In the genomic region with DNA sequence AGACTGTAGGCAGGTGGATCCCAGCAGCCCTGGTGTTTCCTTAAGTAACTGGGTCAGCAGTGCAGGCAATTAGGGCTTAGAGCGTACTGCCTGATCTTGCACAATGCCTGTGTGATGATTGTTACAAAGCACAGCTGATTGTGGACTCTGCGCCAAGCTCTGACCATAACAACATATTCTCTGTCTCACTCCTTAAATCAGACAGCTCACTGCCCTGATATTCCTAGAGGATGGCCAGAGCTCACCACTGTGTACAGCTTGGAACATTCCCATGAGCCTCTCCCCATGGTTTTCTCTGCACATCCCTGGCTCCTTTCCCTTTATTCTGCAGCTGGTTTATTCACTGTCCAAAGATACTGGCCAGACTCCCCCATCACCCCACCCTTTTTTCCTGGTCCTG, we compare ENCODE assay signal across 11 mouse cellular contexts.
A peak's percentile ranks its signal among the peaks of the same experiment; 100 is the strongest.
DNase-seq lines count a peak whose midpoint lies in the region; ATAC-seq and TF ChIP-seq lines count a peak whose summit lies in the region.
"Had no signal": no experiment of that assay in that cellular context is flagged by ENCODE, and none has a peak within 500 bp of the region (broad histone marks: within the 10 kb centered on the region; RNA-seq: fewer than 3 reads in every experiment).

No protein-coding gene starts in this region.

- H3K4me2 ChIP-seq in embryonic facial prominence, embryonic 14.5 days (ENCODE audit: low read depth, low read length) = no peak overlapping the region
- H3K4me2 ChIP-seq in midbrain, embryonic 15.5 days = no peak overlapping the region
- H3K4me2 ChIP-seq: forebrain, embryonic 12.5 days had no signal

- H3K9ac ChIP-seq in embryonic facial prominence, embryonic 14.5 days (ENCODE audit: low read depth, low read length) = no peak overlapping the region
- no peak overlapping the region for H3K9ac ChIP-seq in heart, adult 2 months (ENCODE audit: low read depth, low read length)
- H3K9ac ChIP-seq in midbrain, embryonic 15.5 days = no peak overlapping the region
- H3K9ac ChIP-seq: forebrain, embryonic 12.5 days had no signal

- 0 out of 2 replicates have a peak, but pooled peaks cover 4% of the 10 kb centered on the region for H3K36me3 ChIP-seq in embryonic facial prominence, embryonic 14.5 days (ENCODE audit: control insufficient read depth, insufficient read depth, low read length)
- no peaks in the 10 kb centered on the region for H3K36me3 ChIP-seq in embryonic facial prominence, embryonic 10.5 days (replicated peaks)
- H3K36me3 ChIP-seq in heart, adult 2 months (ENCODE audit: control insufficient read depth, insufficient read depth, low read length) = no peaks in the 10 kb centered on the region; the same call in 1 of the 2 replicates
- H3K36me3 ChIP-seq in midbrain, embryonic 15.5 days (replicated peaks) = no peaks in the 10 kb centered on the region
- H3K36me3 ChIP-seq: forebrain, embryonic 12.5 days had no signal

- H3K4me1 ChIP-seq in embryonic facial prominence, embryonic 14.5 days (ENCODE audit: control insufficient read depth, insufficient read depth, low read length) = no peaks in the 10 kb centered on the region
- H3K4me1 ChIP-seq in embryonic facial prominence, embryonic 10.5 days = no peaks in the 10 kb centered on the region
- H3K4me1 ChIP-seq in heart, adult 2 months (ENCODE audit: control insufficient read depth, insufficient read depth, low read length) = peaks cover 20% of the 10 kb centered on the region
- H3K4me1 ChIP-seq in midbrain, embryonic 15.5 days = no peaks in the 10 kb centered on the region
- H3K4me1 ChIP-seq: forebrain, embryonic 12.5 days; megakaryocyte, embryonic 14.5 days had no signal

- peak; percentile 42 for DNase-seq in embryonic facial prominence, embryonic 14.5 days (ENCODE audit: low spot score)
- no peak for DNase-seq in embryonic facial prominence, embryonic 10.5 days (ENCODE audit: low spot score)
- peak; percentile 61 to 77 for DNase-seq in heart, adult 2 months
- peak; percentile 73 for DNase-seq in kidney, postnatal 14 days
- peak; percentile 27 for DNase-seq in ovary, postnatal 14 days (ENCODE audit: low spot score)
- DNase-seq in right cerebral cortex, postnatal 10 days (ENCODE audit: low spot score in 2 of 2) = no peak
- DNase-seq: cerebellum, adult 8-10 months had no signal

- peak; percentile 65; the same call in 1 of the 2 replicates for TF ChIP-seq EP300 in heart, adult 2 months (IDR thresholded peaks at IDR 0.05; ENCODE audit: insufficient read depth, low read depth, low read length)

- no peak for TF ChIP-seq POLR2A in heart, adult 2 months (IDR thresholded peaks at IDR 0.05; ENCODE audit: insufficient read depth, low read depth, low read length)

- H3K27ac ChIP-seq in embryonic facial prominence, embryonic 14.5 days (replicated peaks; ENCODE audit: low read depth, low read length) = no peak overlapping the region
- no peak overlapping the region for H3K27ac ChIP-seq in embryonic facial prominence, embryonic 10.5 days (replicated peaks)
- H3K27ac ChIP-seq in heart, adult 2 months = no peak overlapping the region
- no peak overlapping the region for H3K27ac ChIP-seq in midbrain, embryonic 15.5 days
- H3K27ac ChIP-seq: forebrain, embryonic 12.5 days had no signal

- H3K27me3 ChIP-seq in embryonic facial prominence, embryonic 14.5 days (replicated peaks; ENCODE audit: control insufficient read depth, insufficient read depth, low read length) = no peaks in the 10 kb centered on the region
- H3K27me3 ChIP-seq in embryonic facial prominence, embryonic 10.5 days (replicated peaks; ENCODE audit: low read depth, poor library complexity, severe bottlenecking) = no peaks in the 10 kb centered on the region
- H3K27me3 ChIP-seq in heart, adult 2 months (ENCODE audit: control insufficient read depth, insufficient read depth, low read length) = no peaks in the 10 kb centered on the region
- H3K27me3 ChIP-seq in midbrain, embryonic 15.5 days (replicated peaks) = no peaks in the 10 kb centered on the region
- H3K27me3 ChIP-seq: forebrain, embryonic 12.5 days; megakaryocyte, embryonic 14.5 days had no signal

- no peak overlapping the region for H3K4me3 ChIP-seq in embryonic facial prominence, embryonic 14.5 days (ENCODE audit: low read depth, low read length)
- no peak overlapping the region for H3K4me3 ChIP-seq in embryonic facial prominence, embryonic 10.5 days
- no peak overlapping the region for H3K4me3 ChIP-seq in heart, adult 2 months
- no peak overlapping the region for H3K4me3 ChIP-seq in midbrain, embryonic 15.5 days
- H3K4me3 ChIP-seq: forebrain, embryonic 12.5 days; megakaryocyte, embryonic 14.5 days had no signal

- ATAC-seq in embryonic facial prominence, embryonic 14.5 days (ENCODE audit: low read depth) = peak; percentile 55; the same call in 1 of the 2 replicates
- no peak for ATAC-seq in cerebellum, adult (ENCODE audit: insufficient number of reproducible peaks, low FRiP score, low TSS enrichment)
- ATAC-seq in midbrain, embryonic 15.5 days (replicated peaks) = no peak

- H3K79me2 ChIP-seq in heart, adult 2 months (replicated peaks; ENCODE audit: control insufficient read depth, insufficient read depth, low read length) = no peaks in the 10 kb centered on the region

- 77% methylated on average over 2 of the region's 2 CpGs for WGBS in embryonic facial prominence, embryonic 14.5 days
- WGBS in embryonic facial prominence, embryonic 10.5 days = 92% methylated on average over 2 of the region's 2 CpGs
- 34% methylated on average over 2 of the region's 2 CpGs for WGBS in heart, adult 2 months
- WGBS in midbrain, embryonic 15.5 days = 87% methylated on average over 2 of the region's 2 CpGs

- intact Hi-C loops in heart, adult 2 months (cut with DNase I) = no loop called here

- TF ChIP-seq CTCF in heart, adult 2 months (IDR thresholded peaks at IDR 0.05) = no peak

- H3K9me3 ChIP-seq in embryonic facial prominence, embryonic 14.5 days (ENCODE audit: control insufficient read depth, low read length) = no peaks in the 10 kb centered on the region
- H3K9me3 ChIP-seq in embryonic facial prominence, embryonic 10.5 days = no peaks in the 10 kb centered on the region
- no peaks in the 10 kb centered on the region for H3K9me3 ChIP-seq in midbrain, embryonic 15.5 days
- H3K9me3 ChIP-seq: forebrain, embryonic 12.5 days had no signal

Comparison
In these comparisons a context has a peak if more than half of its experiments do, and no peak if none do; other contexts are left out.
1. DNase-seq: peak in embryonic facial prominence, embryonic 14.5 days (single experiment), heart, adult 2 months (2 of 2), kidney, postnatal 14 days (single experiment) and ovary, postnatal 14 days (single experiment); none in embryonic facial prominence, embryonic 10.5 days (single experiment) and right cerebral cortex, postnatal 10 days (0 of 2).